Mouse (Mus musculus) heart, embryonic 13.5 days (tissue): ENCODE measurements around the gene Efhc1. TPM values are rescaled to one million over a fixed set of nuclear protein-coding genes. Genes with fewer than 3 reads are reported as not detected.

ENCODE experiments used
- ATAC-seq: fragments of 200-750 bp; cut with Nextera tagmentation; 2 replicates; pipeline ENCODE4 v1.8.0; 2017; ENCODE audit warnings: moderate TSS enrichment; ENCODE audit not compliant: insufficient number of reproducible peaks, low FRiP score, low TSS enrichment; ENCODE audit errors: extremely low read depth
- H3K27ac ChIP-seq: fragments of 300-500 bp; sonication (generic); replicated peaks from 2 replicates; pipeline ENCODE4 v1.5.1; 2015; ENCODE audit warnings: moderate library complexity, mild to moderate bottlenecking, inconsistent platforms
- H3K27me3 ChIP-seq: fragments of 300-500 bp; sonication (generic); replicated peaks from 2 replicates; pipeline ENCODE4 v1.6.1; 2015; ENCODE audit warnings: mild to moderate bottlenecking, inconsistent platforms
- H3K36me3 ChIP-seq: fragments of 300-500 bp; sonication (generic); 2 replicates; pipeline ENCODE4 v1.6.1; 2015; ENCODE audit warnings: mild to moderate bottlenecking, inconsistent platforms
- H3K4me1 ChIP-seq: fragments of 300-500 bp; sonication (generic); 2 replicates; pipeline ENCODE4 v1.6.1; 2015; ENCODE audit warnings: inconsistent platforms
- H3K4me2 ChIP-seq: fragments of 300-500 bp; sonication (generic); 2 replicates; pipeline ENCODE4 v1.6.1; 2015; ENCODE audit warnings: inconsistent platforms, mild to moderate bottlenecking, moderate library complexity
- H3K4me3 ChIP-seq: fragments of 300-500 bp; sonication (generic); 2 replicates; pipeline ENCODE4 v1.5.1; 2015; ENCODE audit warnings: moderate library complexity, mild to moderate bottlenecking, inconsistent platforms
- H3K9ac ChIP-seq: fragments of 300-500 bp; sonication (generic); 2 replicates; pipeline ENCODE4 v1.6.1; 2015; ENCODE audit warnings: inconsistent platforms, mild to moderate bottlenecking, moderate library complexity
- H3K9me3 ChIP-seq: fragments of 300-500 bp; sonication (generic); 2 replicates; pipeline ENCODE4 v1.6.1; 2016; ENCODE audit warnings: inconsistent platforms
- WGBS: fragments of 180-500 bp; shearing (Covaris S2); methylation state at CpG from one replicate; pipeline ENCODE4 v1.1.7; 2015; ENCODE audit warnings: mixed read lengths; 5-methylcytosine and 5-hydroxymethylcytosine counted together
- polyA plus RNA-seq: library from polyadenylated mRNA; unstranded; fragments of >200 nt; fragmentation: Nextera tagmentation; extraction: Ambion mirVana; gene quantifications from 2 replicates; pipeline ENCODE4 v1.2.1, GENCODE M21; 2015

Gene Efhc1
- polyA plus RNA-seq, 1 experiment from 2014 or later: 1.6 TPM

- no peak for ATAC-seq
- Histone ChIP-seq H3K36me3 (no peaks in the 10 kb centered on the region), H3K9ac (no peak overlapping the region), H3K4me2 (no peak overlapping the region), H3K9me3 (peaks cover 4% of the 10 kb centered on the region; the same call in 1 of the 2 replicates), H3K4me3 (no peak overlapping the region), H3K27ac (no peak overlapping the region), H3K4me1 (no peaks in the 10 kb centered on the region), H3K27me3 (no peaks in the 10 kb centered on the region)
- WGBS: 97% methylated on average over 2 of the region's 2 CpGs
Observed at GRCm38 (mm10) chr1:20943016-20943415, 8.4 kb upstream of the Efhc1 start.

- peak overlapping the region; percentile 68 for H3K4me3 ChIP-seq
- peak overlapping the region; percentile 88 for H3K4me2 ChIP-seq
- H3K27ac ChIP-seq: peak overlapping the region; percentile 39
- H3K27me3 ChIP-seq: no peaks in the 10 kb centered on the region
- WGBS: 7% methylated on average over 16 of the region's 16 CpGs
- H3K4me1 ChIP-seq: peaks cover 11% of the 10 kb centered on the region
- no peaks in the 10 kb centered on the region for H3K9me3 ChIP-seq
- ATAC-seq: no peak
- peak overlapping the region; percentile 81 for H3K9ac ChIP-seq
- H3K36me3 ChIP-seq: no peaks in the 10 kb centered on the region
Observed at GRCm38 (mm10) chr1:20951799-20952198, 373 bp downstream of the Efhc1 start.

GRCm38 (mm10) chr1:20954876-20955275, 3.5 kb downstream of the Efhc1 start:
- Histone ChIP-seq H3K9me3 (no peaks in the 10 kb centered on the region), H3K4me2 (no peak overlapping the region), H3K4me1 (peaks cover 11% of the 10 kb centered on the region), H3K9ac (no peak overlapping the region), H3K27me3 (no peaks in the 10 kb centered on the region), H3K4me3 (no peak overlapping the region), H3K36me3 (no peaks in the 10 kb centered on the region), H3K27ac (no peak overlapping the region)
- 71% methylated on average over 3 of the region's 3 CpGs for WGBS
- ATAC-seq: no peak

GRCm38 (mm10) chr1:20969642-20970041, 18.2 kb downstream of the Efhc1 start:
- Histone ChIP-seq H3K9ac (no peak overlapping the region), H3K4me1 (no peaks in the 10 kb centered on the region), H3K9me3 (no peaks in the 10 kb centered on the region), H3K27ac (no peak overlapping the region), H3K36me3 (no peaks in the 10 kb centered on the region), H3K27me3 (no peaks in the 10 kb centered on the region), H3K4me3 (no peak overlapping the region), H3K4me2 (no peak overlapping the region)
- WGBS: 81% methylated on average over 2 of the region's 2 CpGs
- ATAC-seq: no peak

- H3K36me3 ChIP-seq: no peaks in the 10 kb centered on the region
- no peaks in the 10 kb centered on the region for H3K4me1 ChIP-seq
- H3K9me3 ChIP-seq: peaks cover 4% of the 10 kb centered on the region; the same call in 1 of the 2 replicates
- WGBS: 78% methylated on average over 6 of the region's 6 CpGs
- no peak for ATAC-seq
- H3K27ac ChIP-seq: no peak overlapping the region
- H3K4me2 ChIP-seq: no peak overlapping the region
- H3K4me3 ChIP-seq: no peak overlapping the region
- no peaks in the 10 kb centered on the region for H3K27me3 ChIP-seq
- no peak overlapping the region for H3K9ac ChIP-seq
Observed at GRCm38 (mm10) chr1:20973389-20973788, 22.0 kb downstream of the Efhc1 start.

GRCm38 (mm10) chr1:20974341-20975135, 23.1 kb downstream of the Efhc1 start:
- Histone ChIP-seq H3K27ac (no peak overlapping the region), H3K27me3 (no peaks in the 10 kb centered on the region), H3K9me3 (peaks cover 4% of the 10 kb centered on the region; the same call in 1 of the 2 replicates), H3K36me3 (no peaks in the 10 kb centered on the region), H3K9ac (no peak overlapping the region), H3K4me3 (no peak overlapping the region), H3K4me2 (no peak overlapping the region), H3K4me1 (no peaks in the 10 kb centered on the region)
- no peak for ATAC-seq
- 64% methylated on average over 9 of the region's 9 CpGs for WGBS

- Histone ChIP-seq H3K36me3 (no peaks in the 10 kb centered on the region), H3K9ac (no peak overlapping the region), H3K27me3 (no peaks in the 10 kb centered on the region), H3K9me3 (peaks cover 4% of the 10 kb centered on the region; the same call in 1 of the 2 replicates), H3K4me1 (no peaks in the 10 kb centered on the region), H3K4me2 (no peak overlapping the region), H3K4me3 (no peak overlapping the region), H3K27ac (no peak overlapping the region)
- WGBS: 43% methylated on average over 1 of the region's 1 CpGs
- no peak for ATAC-seq
Observed at GRCm38 (mm10) chr1:20980553-20980952, 29.1 kb downstream of the Efhc1 start.

- no peaks in the 10 kb centered on the region for H3K4me1 ChIP-seq
- no peak overlapping the region for H3K9ac ChIP-seq
- no peak for ATAC-seq
- no peaks in the 10 kb centered on the region for H3K9me3 ChIP-seq
- no peak overlapping the region for H3K4me3 ChIP-seq
- 84% methylated on average over 6 of the region's 6 CpGs for WGBS
- H3K27ac ChIP-seq: no peak overlapping the region
- H3K36me3 ChIP-seq: no peaks in the 10 kb centered on the region
- H3K27me3 ChIP-seq: no peaks in the 10 kb centered on the region
- H3K4me2 ChIP-seq: no peak overlapping the region
Observed at GRCm38 (mm10) chr1:20981764-20982163, 30.3 kb downstream of the Efhc1 start.

GRCm38 (mm10) chr1:20984103-20984502, 32.7 kb downstream of the Efhc1 start:
- no peak for ATAC-seq
- Histone ChIP-seq H3K4me3 (no peak overlapping the region), H3K4me1 (no peaks in the 10 kb centered on the region), H3K27ac (no peak overlapping the region), H3K4me2 (no peak overlapping the region), H3K9me3 (no peaks in the 10 kb centered on the region), H3K27me3 (no peaks in the 10 kb centered on the region), H3K9ac (no peak overlapping the region), H3K36me3 (no peaks in the 10 kb centered on the region)
- 51% methylated on average over 2 of the region's 2 CpGs for WGBS

GRCm38 (mm10) chr1:20984582-20984981, 33.2 kb downstream of the Efhc1 start:
- Histone ChIP-seq H3K9ac (no peak overlapping the region), H3K4me1 (no peaks in the 10 kb centered on the region), H3K4me3 (no peak overlapping the region), H3K27ac (no peak overlapping the region), H3K36me3 (no peaks in the 10 kb centered on the region), H3K27me3 (no peaks in the 10 kb centered on the region), H3K9me3 (no peaks in the 10 kb centered on the region), H3K4me2 (no peak overlapping the region)
- WGBS: 71% methylated on average over 4 of the region's 4 CpGs
- no peak for ATAC-seq

GRCm38 (mm10) chr1:20986378-20987056, 35.1 kb downstream of the Efhc1 start:
- Histone ChIP-seq H3K9me3 (no peaks in the 10 kb centered on the region), H3K36me3 (no peaks in the 10 kb centered on the region), H3K9ac (no peak overlapping the region), H3K4me1 (no peaks in the 10 kb centered on the region), H3K4me2 (no peak overlapping the region), H3K27me3 (no peaks in the 10 kb centered on the region), H3K4me3 (no peak overlapping the region), H3K27ac (no peak overlapping the region)
- WGBS: 49% methylated on average over 10 of the region's 10 CpGs
- no peak for ATAC-seq
